Mouse (Mus musculus) spleen, postnatal 4 days (tissue): ENCODE measurements at regions not wholly inside any gene's neighbourhood (a gene's known extent, or its start where the extent isn't known, plus 50 kb on each side); places are given as distances from the start of the nearest gene placed in this dataset.

Source experiments
- DNase-seq, 2 experiments: peaks; one replicate each; pipeline ENCODE4 v3.0.0; 2022; ENCODE audit warnings: low spot score in 2 of 2

- no peak for DNase-seq
Observed at GRCm38 (mm10) chr1:136717830-136718517, 93.3 kb downstream of the Zfp281 start.

DNA sequence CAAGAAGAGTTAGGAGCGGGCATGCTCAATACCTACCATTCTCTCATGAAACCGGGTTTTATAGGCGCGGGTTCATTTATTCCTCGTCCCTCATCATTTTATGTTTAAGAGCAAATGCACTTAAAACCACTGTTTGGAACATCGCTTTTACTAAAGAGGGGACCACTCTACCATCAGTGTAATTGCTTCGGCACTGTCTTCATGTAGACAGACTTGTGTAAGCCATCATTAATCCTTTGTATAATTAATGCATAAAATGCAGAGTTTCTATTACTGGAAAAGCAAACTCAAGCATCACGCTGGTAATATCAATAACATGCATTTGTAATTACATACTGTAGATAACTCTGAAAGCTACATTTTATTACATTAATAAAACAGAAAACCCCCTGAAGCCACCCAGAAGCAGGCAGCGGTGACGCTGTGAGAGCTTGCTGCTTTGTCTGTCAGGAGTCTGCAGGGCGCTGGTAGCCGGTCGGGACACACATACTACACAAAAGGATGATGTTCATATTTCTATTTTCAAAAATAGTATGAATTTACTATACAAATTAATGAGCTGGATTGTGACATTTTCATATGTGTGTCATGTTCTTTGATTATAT, 99.2 kb downstream of the Zfp281 start:
- no peak for DNase-seq

DNA sequence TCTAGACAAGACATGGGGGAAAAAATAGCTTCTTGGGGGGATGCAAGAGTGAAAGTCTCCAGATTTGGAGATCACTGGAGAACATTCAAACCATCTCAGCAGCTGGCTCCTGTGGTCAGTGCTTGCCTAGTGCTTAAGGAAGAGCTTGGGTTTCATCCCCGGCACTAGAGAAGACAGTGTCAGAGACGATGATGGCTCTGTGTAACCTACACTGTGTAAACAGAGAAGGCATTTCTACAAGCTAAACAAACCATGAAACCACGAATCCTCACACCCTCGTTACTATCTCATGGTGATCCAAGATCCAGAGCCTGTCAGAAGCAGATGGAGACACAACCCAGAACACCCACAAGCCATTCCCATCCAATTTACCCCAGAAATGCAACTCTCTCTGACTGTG, 100.5 kb downstream of the Zfp281 start:
- no peak for DNase-seq

DNA sequence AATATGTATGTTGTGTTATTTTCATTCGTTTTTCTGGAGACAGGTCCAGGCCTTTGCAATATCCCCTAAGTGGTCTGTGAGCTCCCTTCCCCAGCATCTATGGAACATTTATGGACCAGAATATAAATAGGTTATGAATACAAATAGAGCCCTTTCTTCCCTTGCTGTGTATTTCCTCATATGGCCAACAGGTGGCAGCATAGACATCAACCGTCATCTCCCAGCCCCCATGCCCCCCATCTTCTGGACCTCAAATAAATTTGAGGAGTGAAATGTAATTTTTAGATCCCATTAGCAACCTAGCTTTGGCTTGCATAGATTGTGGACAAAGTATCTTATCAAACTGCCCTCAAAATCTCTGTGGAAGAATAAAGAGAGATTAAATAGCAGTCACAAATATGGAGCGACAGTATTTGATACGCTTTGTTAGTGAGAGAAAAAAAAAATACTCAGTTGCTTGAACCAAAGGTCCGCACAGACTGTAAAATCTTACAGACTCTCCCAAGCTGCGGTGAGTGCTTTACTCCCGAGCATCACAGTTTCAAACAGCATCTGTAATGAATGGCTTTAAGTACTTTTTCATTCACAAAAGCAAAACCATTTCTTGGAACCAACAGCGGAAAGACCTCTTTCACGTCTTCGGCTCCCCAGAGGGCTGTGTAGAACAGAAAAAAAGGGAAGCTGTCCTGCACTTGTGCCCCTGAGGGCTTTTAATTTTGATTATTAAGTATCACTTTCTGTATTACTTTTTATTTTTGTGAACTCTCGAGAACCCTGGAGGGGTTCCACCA, 101.6 kb downstream of the Zfp281 start:
- no peak for DNase-seq

DNA sequence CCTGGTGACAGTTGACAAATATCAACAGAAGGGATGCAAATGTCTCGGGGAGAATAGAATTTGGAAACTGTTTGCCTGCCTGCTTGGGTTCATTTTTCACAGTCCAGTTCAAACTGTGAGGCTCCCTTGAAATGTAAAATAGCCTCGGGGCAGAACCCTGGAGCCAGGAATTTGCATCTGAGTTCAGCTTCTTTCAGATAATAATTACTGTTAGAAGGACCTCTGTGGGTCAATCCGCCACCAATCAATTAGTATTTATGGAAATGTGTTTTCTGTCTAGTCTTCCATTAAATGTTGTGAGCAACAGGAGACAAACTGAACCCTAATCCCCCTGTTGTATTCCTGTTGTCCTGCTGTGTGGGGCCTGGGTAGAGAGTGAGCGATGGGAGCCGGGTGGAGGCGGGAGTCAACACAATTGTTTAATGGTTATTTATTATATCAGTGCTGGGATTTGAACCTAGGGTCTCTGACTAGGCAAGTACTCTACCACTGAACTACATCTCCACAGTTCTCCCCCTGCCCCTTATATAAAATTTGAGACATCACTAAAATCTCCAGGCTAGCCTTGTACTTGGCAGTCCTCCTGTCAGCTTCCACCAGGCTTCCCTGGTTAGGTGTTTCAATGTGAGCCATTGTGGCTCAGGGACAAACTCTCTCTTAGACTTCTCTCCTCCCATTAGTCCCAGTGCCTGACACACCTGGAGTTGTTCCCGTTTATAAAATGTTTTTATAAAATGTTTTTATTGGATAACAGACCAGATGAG, 103.3 kb downstream of the Zfp281 start:
- DNase-seq = no peak

DNA sequence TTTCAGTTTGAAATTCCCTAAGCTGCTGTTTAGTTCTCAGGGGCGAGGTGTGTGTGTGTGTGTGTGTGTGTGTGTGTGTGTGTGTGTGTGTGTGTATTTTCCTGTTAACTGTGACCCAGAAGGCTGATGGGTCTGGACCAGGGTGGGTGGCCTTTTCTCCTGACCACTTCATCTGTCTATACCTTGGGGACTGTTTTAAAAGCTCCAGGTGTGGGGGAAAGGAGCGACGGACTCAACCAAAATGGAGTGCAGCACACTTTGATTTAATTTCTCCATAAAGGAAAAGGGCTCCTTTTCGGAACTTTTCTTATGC, 103.9 kb downstream of the Zfp281 start:
- no peak for DNase-seq

DNA sequence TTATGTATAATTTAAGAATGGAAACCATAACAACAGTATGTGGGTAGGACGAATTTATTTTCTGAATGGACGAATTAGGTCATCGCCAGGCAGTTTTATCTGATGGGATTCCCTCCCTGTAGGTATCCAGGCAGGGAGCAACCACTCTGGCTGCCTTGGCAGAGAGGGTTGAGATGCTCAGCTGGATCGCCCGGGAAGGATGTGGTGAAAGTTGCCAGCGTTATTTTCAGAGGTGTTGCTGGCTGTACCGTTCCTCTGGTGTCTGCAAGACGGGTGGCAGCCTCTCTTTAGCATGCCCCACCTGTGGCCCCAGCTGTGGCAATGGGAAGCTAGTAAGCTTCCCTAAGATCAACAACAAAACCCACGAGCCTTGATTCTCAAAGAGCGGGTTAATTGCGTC, 105.9 kb downstream of the Zfp281 start:
- DNase-seq = no peak

- DNase-seq = no peak
Observed at GRCm38 (mm10) chr1:136738030-136738429, 113.3 kb downstream of the Zfp281 start.

DNA sequence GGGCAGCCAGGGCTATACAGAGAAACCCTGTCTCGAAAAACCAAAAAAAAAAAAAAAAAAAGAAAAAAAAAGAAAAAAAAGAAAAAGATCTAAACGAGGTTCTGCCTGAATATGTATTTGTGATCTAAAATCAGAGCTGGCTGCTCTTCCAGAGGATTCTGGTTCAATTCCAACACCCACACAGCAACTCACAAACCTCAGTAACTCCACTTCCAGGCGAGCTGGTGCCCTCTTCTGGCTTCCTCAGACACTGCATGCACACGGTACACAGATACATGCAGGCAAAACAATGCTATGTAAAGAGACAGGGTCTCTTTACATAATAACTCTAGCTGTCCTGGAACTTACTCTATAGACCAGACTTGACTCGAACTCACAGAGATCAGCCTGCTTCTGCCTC, 114.8 kb downstream of the Zfp281 start:
- peak; percentile 32 to 65 for DNase-seq

- DNase-seq = no peak
Observed at GRCm38 (mm10) chr1:136741061-136741460, 116.4 kb downstream of the Zfp281 start.

DNA sequence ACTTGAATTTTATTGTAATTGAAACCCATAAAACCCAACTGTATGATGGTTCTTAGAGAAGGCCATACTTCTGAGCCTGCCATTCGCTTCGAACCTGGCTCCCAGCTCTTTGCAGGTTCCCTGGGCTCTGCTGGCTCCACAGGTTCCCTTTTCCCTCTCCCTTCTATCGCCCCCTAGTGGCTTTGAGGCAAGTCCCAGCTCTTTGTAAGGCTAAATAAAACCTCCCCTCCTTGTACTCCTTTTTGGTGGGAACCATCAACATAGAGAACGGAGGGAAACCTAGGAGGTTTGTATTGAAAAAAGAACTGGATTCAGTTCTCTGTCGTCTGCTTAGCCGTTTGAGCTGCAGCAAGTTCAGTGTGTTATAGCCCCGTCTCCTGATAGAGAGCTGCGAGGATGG, 124.5 kb downstream of the Zfp281 start:
- no peak for DNase-seq

DNA sequence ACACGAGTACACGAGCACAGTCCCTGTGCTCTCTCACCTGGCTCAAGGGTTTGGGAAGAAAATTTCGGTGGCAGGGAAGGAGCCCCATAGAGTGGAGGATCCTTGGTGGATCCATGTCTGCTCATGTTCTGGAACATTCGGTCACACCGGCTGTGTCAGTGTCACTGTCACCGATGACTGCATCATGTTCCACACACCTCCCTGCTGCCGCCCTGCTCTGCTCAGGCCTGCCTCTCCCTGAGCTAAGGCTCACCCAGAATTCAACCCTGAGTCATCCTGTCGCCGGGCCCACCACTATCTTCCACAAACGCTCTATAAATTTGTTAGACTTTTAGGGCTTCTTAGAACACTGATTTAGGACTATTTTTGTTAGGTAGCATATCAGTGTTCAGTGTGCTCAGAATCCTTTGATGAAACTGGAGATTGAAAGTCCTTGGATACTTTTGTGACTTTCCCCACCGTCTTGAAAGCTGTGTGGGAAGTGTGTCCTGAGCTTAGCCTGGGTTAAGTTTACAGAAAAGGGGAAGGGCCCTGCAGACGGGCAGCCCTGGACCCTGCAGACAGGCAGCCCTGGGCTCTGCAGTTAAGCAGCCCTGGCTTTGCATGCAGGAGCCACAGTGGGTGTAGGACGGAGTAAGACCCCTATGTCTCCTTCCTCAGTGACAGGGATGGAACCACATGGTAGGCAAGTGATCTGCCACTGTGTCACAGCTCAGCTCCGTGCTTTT, 126.9 kb downstream of the Zfp281 start:
- DNase-seq = no peak

GRCm38 (mm10) chr1:136754286-136754685, 129.6 kb downstream of the Zfp281 start:
- no peak for DNase-seq

DNA sequence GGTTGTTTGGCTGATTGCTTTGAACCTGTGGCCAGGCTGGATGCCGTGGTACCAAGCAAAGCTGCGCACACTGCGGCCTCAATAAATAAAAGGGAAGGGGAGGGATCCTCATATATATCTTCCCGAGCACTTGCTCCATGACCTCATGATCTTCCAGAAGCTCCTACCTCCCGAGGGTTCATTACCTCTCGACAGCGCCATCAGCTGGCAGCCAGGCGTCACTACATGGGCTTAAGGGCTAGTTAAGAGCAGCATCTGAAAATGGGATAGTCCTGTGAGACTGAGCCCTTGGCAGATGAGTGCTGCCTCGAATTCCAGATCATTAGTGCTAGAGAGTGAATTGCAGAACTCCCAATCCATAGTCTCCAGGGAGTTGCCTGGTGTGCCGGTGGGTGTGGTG, 134.0 kb downstream of the Zfp281 start:
- no peak for DNase-seq

DNA sequence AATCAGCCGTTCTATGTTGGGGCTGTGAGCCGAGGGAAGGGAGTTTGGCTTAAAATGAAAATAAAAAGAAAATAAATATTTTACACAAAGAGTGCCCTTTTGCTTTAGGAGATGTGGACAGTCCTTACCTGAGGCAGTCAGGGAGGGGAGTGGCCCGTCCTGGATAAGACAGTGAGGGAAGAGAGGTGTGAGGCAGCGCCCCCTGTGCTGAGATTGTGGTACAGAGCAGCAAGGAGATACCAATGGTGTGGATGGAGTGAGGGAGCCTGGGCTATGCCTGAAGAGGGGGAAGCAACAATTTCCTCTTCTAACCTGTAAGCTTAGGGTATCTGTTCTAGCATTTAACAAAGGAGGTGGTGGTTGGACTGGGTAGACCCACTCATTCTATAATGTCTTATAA, 134.5 kb downstream of the Zfp281 start:
- DNase-seq = no peak

GRCm38 (mm10) chr1:136761467-136761866, 136.8 kb downstream of the Zfp281 start:
- no peak for DNase-seq

GRCm38 (mm10) chr1:136768969-136769401, 144.3 kb downstream of the Zfp281 start:
- no peak for DNase-seq

GRCm38 (mm10) chr1:136773743-136774142, 149.0 kb downstream of the Zfp281 start:
- no peak for DNase-seq

DNA sequence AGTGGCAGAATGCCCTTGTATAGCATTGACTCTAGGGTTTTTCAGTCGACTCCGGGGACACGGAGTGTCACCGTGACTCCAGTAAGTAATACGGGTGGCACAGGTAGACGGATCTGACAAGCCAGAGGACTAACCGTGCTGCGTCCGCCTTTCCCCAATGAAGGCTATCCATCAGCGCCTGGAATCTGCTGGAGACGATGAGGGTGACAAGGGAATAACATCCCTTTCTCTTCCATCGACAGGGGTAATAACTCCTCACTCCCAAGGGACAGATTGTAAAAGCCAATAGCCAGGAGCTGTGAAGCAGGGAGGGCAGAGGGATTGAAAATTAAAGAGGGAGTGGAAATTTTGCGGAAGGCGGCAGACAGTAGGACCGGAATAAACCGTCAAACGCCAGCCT, 151.5 kb downstream of the Zfp281 start:
- no peak for DNase-seq

DNA sequence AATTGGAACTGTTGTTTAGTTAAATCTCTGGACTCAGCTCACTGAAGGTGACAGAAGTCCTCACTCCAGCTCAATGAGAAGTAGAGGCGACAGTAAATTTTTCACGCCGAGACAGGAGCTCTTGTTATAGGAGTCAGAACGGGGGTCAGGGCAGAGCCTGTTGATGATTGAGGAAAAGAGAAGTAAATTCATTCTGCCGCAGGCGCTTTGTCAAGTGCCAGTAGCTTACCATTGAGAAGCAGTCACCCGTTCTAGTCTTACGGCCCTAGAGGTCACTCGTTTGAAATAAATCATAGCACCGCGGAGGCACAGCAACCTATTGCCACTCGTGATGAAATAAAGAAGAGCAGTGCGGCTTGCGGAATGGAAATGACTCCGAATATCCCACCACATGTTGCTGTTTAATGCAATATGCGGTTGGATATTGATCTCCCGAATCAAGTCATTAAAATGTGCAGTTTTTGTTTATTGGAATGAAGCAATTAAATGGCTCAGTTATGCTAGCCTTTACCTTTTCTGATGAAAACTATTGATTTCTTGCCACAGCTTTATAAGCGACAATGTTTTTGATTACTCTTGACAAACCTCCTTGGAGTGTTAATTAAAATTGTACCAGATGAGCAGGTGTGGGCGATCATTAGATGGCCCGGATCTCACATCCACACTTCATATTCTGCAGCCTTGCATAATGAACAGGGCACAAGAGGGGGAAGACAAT, 152.7 kb downstream of the Zfp281 start:
- no peak for DNase-seq

DNA sequence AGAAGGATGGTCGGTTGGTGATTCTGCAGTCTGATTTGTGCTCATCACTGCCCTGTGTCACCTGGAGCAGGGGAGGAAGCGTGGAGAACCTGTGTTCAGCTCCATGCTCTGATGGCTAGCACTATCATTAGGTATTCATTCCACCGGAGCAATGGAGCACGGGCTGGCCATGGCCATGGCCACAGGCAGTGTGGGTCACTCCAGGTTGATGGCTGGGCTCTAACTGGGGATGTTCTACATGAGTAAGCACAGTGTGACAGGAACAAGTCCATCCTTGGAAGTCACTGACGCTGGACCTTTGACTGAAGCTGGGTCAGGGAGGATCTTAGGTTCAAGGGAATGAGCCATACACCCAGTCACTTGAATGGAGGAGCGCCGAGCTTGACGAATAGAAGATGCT, 154.7 kb downstream of the Zfp281 start:
- no peak for DNase-seq
